Mouse (Mus musculus) ES-Bruce4 (cell line): Measurements from ENCODE around the gene Nemf.

Experiments used
- CTCF ChIP-seq: IDR thresholded peaks from one replicate; pipeline ENCODE4 v1.8.1; 2011; ENCODE audit warnings: low read depth, low read length
- POLR2A ChIP-seq: IDR thresholded peaks from one replicate; pipeline ENCODE4 v1.8.1; 2011; ENCODE audit warnings: low read length; ENCODE audit not compliant: insufficient read depth

DNA sequence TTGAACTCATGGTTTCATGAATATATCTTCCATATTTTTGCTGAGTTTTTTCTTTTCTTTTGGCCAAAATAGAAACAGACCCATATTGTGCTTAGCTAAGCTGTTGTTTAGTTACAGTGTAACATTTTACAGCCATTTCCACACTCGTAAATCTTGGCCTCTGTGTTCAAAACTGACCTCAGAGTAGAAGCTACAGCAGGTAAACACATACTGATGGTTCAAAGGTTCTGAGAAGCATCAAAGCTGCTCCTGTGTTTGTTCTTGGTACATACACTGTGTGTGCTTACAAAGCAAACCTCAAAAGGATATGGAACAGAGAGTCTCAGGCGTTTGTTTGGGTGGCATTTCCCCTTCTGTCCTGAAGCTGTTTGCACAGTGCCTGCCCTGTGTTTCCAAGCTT, 10.6 kb upstream of the Nemf start:
- no peak for TF ChIP-seq POLR2A
- no peak for TF ChIP-seq CTCF
